Mouse (Mus musculus) CH12.LX (cell line): ENCODE measurements around the gene Sh3rf1.

Source experiments
- CTCF ChIP-seq, 2 experiments: IDR thresholded peaks in 1 of 2; conservative IDR thresholded peaks in 1 of 2; 2 replicates each; pipeline ENCODE4 v1.5.1; 2011 to 2012; ENCODE audit warnings: low read depth in 2 of 2, low read length in 2 of 2, improper control_type of control experiment in 1 of 2, inconsistent platforms in 1 of 2, mild to moderate bottlenecking in 1 of 2, moderate library complexity in 1 of 2
- ETS1 ChIP-seq: conservative IDR thresholded peaks from 2 replicates; pipeline ENCODE4 v1.6.1; 2012; ENCODE audit warnings: low read depth, mild to moderate bottlenecking, inconsistent platforms, low read length, improper control_type of control experiment, moderate library complexity
- MEF2A ChIP-seq: IDR thresholded peaks from 2 replicates; pipeline ENCODE4 v1.6.1; 2014; ENCODE audit warnings: low read depth, mild to moderate bottlenecking, inconsistent platforms, low read length, improper control_type of control experiment, borderline replicate concordance
- USF1 ChIP-seq: IDR thresholded peaks from 2 replicates; pipeline ENCODE4 v1.6.1; 2014; ENCODE audit warnings: low read depth, mild to moderate bottlenecking, inconsistent platforms, low read length, improper control_type of control experiment
- ZKSCAN1 ChIP-seq: IDR thresholded peaks from 2 replicates; pipeline ENCODE4 v1.6.1; 2012; ENCODE audit warnings: low read depth, inconsistent platforms, low read length, improper control_type of control experiment, borderline replicate concordance

DNA sequence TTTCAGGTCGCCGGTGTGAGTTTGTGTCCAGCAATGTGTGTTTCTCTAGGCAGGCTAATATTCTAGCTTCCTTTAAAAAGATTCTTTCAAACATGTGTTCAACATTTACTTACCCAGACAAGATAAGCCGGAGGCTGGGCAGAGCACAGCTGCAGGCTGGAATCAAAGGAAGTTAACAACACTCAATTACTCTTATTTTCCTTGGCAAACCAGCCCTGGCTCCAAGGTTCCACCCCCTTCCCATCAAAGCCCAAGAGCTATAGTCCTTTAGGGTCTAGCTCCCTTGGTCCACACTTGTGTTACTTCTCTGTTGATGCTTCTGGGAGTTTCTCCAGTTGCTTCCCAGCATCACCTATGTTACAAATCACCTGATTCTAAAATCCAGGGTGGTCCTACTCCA is 6.7 kb upstream of the Sh3rf1 start:
- no peak for TF ChIP-seq MEF2A
- TF ChIP-seq USF1 = no peak
- no peak for TF ChIP-seq ETS1
- no peak for TF ChIP-seq ZKSCAN1
- no peak for TF ChIP-seq CTCF (conservative IDR thresholded peaks at IDR 0.05 in 1 of 2, IDR thresholded peaks at IDR 0.05 in 1 of 2; ENCODE audit: low read depth in 2 of 2, low read length in 2 of 2)
